Mouse (Mus musculus) MEL (cell line): Measurements from ENCODE around the gene Hs6st3. TPM values are rescaled to one million over a fixed set of nuclear protein-coding genes. Genes with fewer than 3 reads are reported as not detected.

Source experiments
- DNase-seq: peaks from one replicate; pipeline ENCODE4 v3.0.0; 2011; ENCODE audit warnings: low read depth, low spot score
- H3K27ac ChIP-seq: 2 replicates; pipeline ENCODE4 v1.5.1; 2012; ENCODE audit warnings: low read depth, mild to moderate bottlenecking, control low read depth, low read length, moderate library complexity; ENCODE audit not compliant: control insufficient read depth
- H3K27me3 ChIP-seq, 2 experiments: fragments of 150-350 bp in 1 of 2; sonication (generic) in 1 of 2; 2 replicates each; pipeline ENCODE4 v1.6.1; 2012; ENCODE audit warnings: low read length in 2 of 2, mild to moderate bottlenecking in 2 of 2, improper control_type of control experiment in 1 of 2, moderate library complexity in 1 of 2; ENCODE audit not compliant: insufficient read depth in 2 of 2, control insufficient read depth in 1 of 2
- H3K36me3 ChIP-seq, 2 experiments: 2 replicates each; pipeline ENCODE4 v1.6.1; 2012 to 2014; ENCODE audit warnings: low read length in 2 of 2, improper control_type of control experiment in 1 of 2, inconsistent platforms in 1 of 2, mild to moderate bottlenecking in 1 of 2; ENCODE audit not compliant: insufficient read depth in 2 of 2, control insufficient read depth in 1 of 2
- H3K4me1 ChIP-seq, 2 experiments: fragments of 150-350 bp in 1 of 2; sonication (generic) in 1 of 2; 2 replicates each; pipeline ENCODE4 v1.6.1; 2012; ENCODE audit warnings: low read length in 2 of 2, improper control_type of control experiment in 1 of 2, mild to moderate bottlenecking in 1 of 2; ENCODE audit not compliant: insufficient read depth in 2 of 2, control insufficient read depth in 1 of 2
- H3K4me3 ChIP-seq, 2 experiments: fragments of 150-350 bp in 1 of 2; sonication (generic) in 1 of 2; 2 replicates each; pipeline ENCODE4 v1.5.1; 2012; ENCODE audit warnings: low read depth in 2 of 2, low read length in 2 of 2, mild to moderate bottlenecking in 2 of 2, moderate library complexity in 2 of 2, control low read depth in 1 of 2, improper control_type of control experiment in 1 of 2; ENCODE audit not compliant: control insufficient read depth in 1 of 2, insufficient read depth in 1 of 2
- H3K79me2 ChIP-seq: 2 replicates; pipeline ENCODE4 v1.6.1; 2012; ENCODE audit warnings: mild to moderate bottlenecking, low read length, moderate library complexity; ENCODE audit not compliant: control insufficient read depth, poor library complexity, insufficient read depth
- H3K9ac ChIP-seq: 2 replicates; pipeline ENCODE4 v1.6.1; 2012; ENCODE audit warnings: low read depth, mild to moderate bottlenecking, control low read depth, low read length, moderate library complexity; ENCODE audit not compliant: control insufficient read depth, poor library complexity, severe bottlenecking
- H3K9me3 ChIP-seq: fragments of 150-350 bp; sonication (generic); replicated peaks from 2 replicates; pipeline ENCODE4 v1.6.1; 2012; ENCODE audit warnings: mild to moderate bottlenecking, low read length, improper control_type of control experiment, moderate library complexity; ENCODE audit not compliant: insufficient read depth
- BHLHE40 ChIP-seq: IDR thresholded peaks from 2 replicates; pipeline ENCODE4 v1.6.1; 2012; ENCODE audit warnings: low read depth, mild to moderate bottlenecking, inconsistent platforms, low read length, improper control_type of control experiment, borderline replicate concordance
- CHD1 ChIP-seq: IDR thresholded peaks from 2 replicates; pipeline ENCODE4 v1.6.1; 2012; ENCODE audit warnings: low read depth, mild to moderate bottlenecking, inconsistent platforms, low read length, improper control_type of control experiment
- E2F4 ChIP-seq: IDR thresholded peaks from 2 replicates; pipeline ENCODE4 v1.6.1; 2011; ENCODE audit warnings: low read depth, low read length, improper control_type of control experiment, borderline replicate concordance
- GABPA ChIP-seq: IDR thresholded peaks from 2 replicates; pipeline ENCODE4 v1.6.1; 2012; ENCODE audit warnings: low read depth, mild to moderate bottlenecking, inconsistent platforms, low read length, improper control_type of control experiment, moderate library complexity
- HCFC1 ChIP-seq: IDR thresholded peaks from 2 replicates; pipeline ENCODE4 v1.6.1; 2012; ENCODE audit warnings: low read depth, mild to moderate bottlenecking, inconsistent platforms, low read length, improper control_type of control experiment, moderate library complexity
- MAFK ChIP-seq: IDR thresholded peaks from 2 replicates; pipeline ENCODE4 v1.6.1; 2011; ENCODE audit warnings: low read depth, mild to moderate bottlenecking, low read length, improper control_type of control experiment, borderline replicate concordance
- MAX ChIP-seq: IDR thresholded peaks from 2 replicates; pipeline ENCODE4 v1.6.1; 2011; ENCODE audit warnings: low read length, improper control_type of control experiment
- MAZ ChIP-seq: IDR thresholded peaks from 2 replicates; pipeline ENCODE4 v1.6.1; 2012; ENCODE audit warnings: low read depth, mild to moderate bottlenecking, inconsistent platforms, low read length, improper control_type of control experiment
- MYB ChIP-seq: IDR thresholded peaks from 2 replicates; pipeline ENCODE4 v1.6.1; 2011; ENCODE audit warnings: mild to moderate bottlenecking, low read depth, low read length, improper control_type of control experiment
- MYC ChIP-seq: IDR thresholded peaks from 2 replicates; pipeline ENCODE4 v1.6.1; 2011; ENCODE audit warnings: low read depth, mild to moderate bottlenecking, low read length, improper control_type of control experiment, moderate library complexity
- NRF1 ChIP-seq: IDR thresholded peaks from 2 replicates; pipeline ENCODE4 v1.6.1; 2014; ENCODE audit warnings: low read depth, mild to moderate bottlenecking, inconsistent platforms, low read length, improper control_type of control experiment, moderate library complexity; ENCODE audit not compliant: poor library complexity, insufficient read depth, severe bottlenecking
- POLR2A ChIP-seq, 2 experiments: IDR thresholded peaks; 2 replicates each; pipeline ENCODE4 v1.6.1; 2011 to 2012; ENCODE audit warnings: low read length in 2 of 2, mild to moderate bottlenecking in 2 of 2, control low read depth in 1 of 2, improper control_type of control experiment in 1 of 2, low read depth in 1 of 2, moderate library complexity in 1 of 2; ENCODE audit not compliant: control insufficient read depth in 1 of 2, insufficient read depth in 1 of 2, poor library complexity in 1 of 2
- RAD21 ChIP-seq: IDR thresholded peaks from 2 replicates; pipeline ENCODE4 v1.6.1; 2011; ENCODE audit warnings: mild to moderate bottlenecking, low read depth, low read length, improper control_type of control experiment
- RCOR1 ChIP-seq: IDR thresholded peaks from 2 replicates; pipeline ENCODE4 v1.6.1; 2012; ENCODE audit warnings: low read depth, mild to moderate bottlenecking, inconsistent platforms, low read length, improper control_type of control experiment
- TAL1 ChIP-seq: IDR thresholded peaks from 2 replicates; pipeline ENCODE4 v1.6.1; 2012; ENCODE audit warnings: mild to moderate bottlenecking, inconsistent platforms, low read length, moderate library complexity, mixed read lengths
- TCF12 ChIP-seq: IDR thresholded peaks from 2 replicates; pipeline ENCODE4 v1.6.1; 2014; ENCODE audit warnings: low read depth, mild to moderate bottlenecking, inconsistent platforms, low read length, improper control_type of control experiment, moderate library complexity
- UBTF ChIP-seq: IDR thresholded peaks from 2 replicates; pipeline ENCODE4 v1.6.1; 2012; ENCODE audit warnings: low read depth, mild to moderate bottlenecking, inconsistent platforms, low read length, improper control_type of control experiment, moderate library complexity, borderline replicate concordance; ENCODE audit not compliant: insufficient read depth
- USF1 ChIP-seq: IDR thresholded peaks from 2 replicates; pipeline ENCODE4 v1.6.1; 2014; ENCODE audit warnings: low read depth, mild to moderate bottlenecking, inconsistent platforms, low read length, improper control_type of control experiment, moderate library complexity
- USF2 ChIP-seq, 2 experiments: IDR thresholded peaks; 2 replicates each; pipeline ENCODE4 v1.6.1; 2011 to 2012; ENCODE audit warnings: improper control_type of control experiment in 2 of 2, low read length in 2 of 2, borderline replicate concordance in 1 of 2, inconsistent platforms in 1 of 2, low read depth in 1 of 2, mild to moderate bottlenecking in 1 of 2; ENCODE audit not compliant: insufficient read depth in 1 of 2
- ZC3H11A ChIP-seq: IDR thresholded peaks from 2 replicates; pipeline ENCODE4 v1.6.1; 2012; ENCODE audit warnings: low read depth, mild to moderate bottlenecking, inconsistent platforms, low read length, improper control_type of control experiment
- ZKSCAN1 ChIP-seq: IDR thresholded peaks from 2 replicates; pipeline ENCODE4 v1.6.1; 2012; ENCODE audit warnings: low read depth, mild to moderate bottlenecking, inconsistent platforms, low read length, improper control_type of control experiment, moderate library complexity
- ZMIZ1 ChIP-seq: IDR thresholded peaks from 2 replicates; pipeline ENCODE4 v1.6.1; 2012; ENCODE audit warnings: low read depth, mild to moderate bottlenecking, inconsistent platforms, low read length, improper control_type of control experiment, moderate library complexity
- ZNF384 ChIP-seq: IDR thresholded peaks from 2 replicates; pipeline ENCODE4 v1.6.1; 2012; ENCODE audit warnings: low read depth, mild to moderate bottlenecking, inconsistent platforms, low read length, improper control_type of control experiment
- polyA plus RNA-seq, 2 experiments: library from polyadenylated mRNA; stranded (reverse) in 1 of 2; unstranded in 1 of 2; fragments of >175 nt in 1 of 2; fragments of >200 nt in 1 of 2; gene quantifications; 2 replicates each; pipeline versions ENCODE4 v1.2.1 to v1.2.4; 2012; ENCODE audit warnings: low replicate concordance in 2 of 2, low read depth in 1 of 2; ENCODE audit not compliant: insufficient read length in 2 of 2, insufficient read depth in 1 of 2, missing spikeins in 1 of 2
- total RNA-seq: library from RNA; depleted of rRNA; stranded (reverse); fragments of 300-350 nt; gene quantifications from 2 replicates; pipeline ENCODE4 v1.2.3, GENCODE M21; 2012

Hs6st3 gene
- total and polyA plus RNA-seq, 3 experiments: not detected

GRCm38 (mm10) chr14:119800856-119801255 is 662.7 kb downstream of the Hs6st3 start:
- no peak overlapping the region for H3K4me3 ChIP-seq
- TF ChIP-seq MAX (no peak), MAFK (no peak), RAD21 (no peak), E2F4 (no peak), RCOR1 (no peak), USF1 (no peak), MYC (no peak), USF2 (IDR thresholded peaks at IDR 0.05; ENCODE audit: borderline replicate concordance in 1 of 2, insufficient read depth in 1 of 2, low read depth in 1 of 2, low read length in 2 of 2) (no peak), MYB (no peak), UBTF (no peak), GABPA (no peak), ZC3H11A (no peak), ZKSCAN1 (no peak), HCFC1 (no peak), TAL1 (no peak), NRF1 (no peak), TCF12 (no peak), MAZ (no peak), ZNF384 (no peak), BHLHE40 (no peak)
- H3K4me1 ChIP-seq: no peaks in the 10 kb centered on the region
- H3K36me3 ChIP-seq: no peaks in the 10 kb centered on the region
- H3K27me3 ChIP-seq: no peaks in the 10 kb centered on the region
- no peaks in the 10 kb centered on the region for H3K9me3 ChIP-seq
- no peak overlapping the region for H3K27ac ChIP-seq
- no peak for DNase-seq
- H3K9ac ChIP-seq: no peak overlapping the region
- no peaks in the 10 kb centered on the region for H3K79me2 ChIP-seq

DNA sequence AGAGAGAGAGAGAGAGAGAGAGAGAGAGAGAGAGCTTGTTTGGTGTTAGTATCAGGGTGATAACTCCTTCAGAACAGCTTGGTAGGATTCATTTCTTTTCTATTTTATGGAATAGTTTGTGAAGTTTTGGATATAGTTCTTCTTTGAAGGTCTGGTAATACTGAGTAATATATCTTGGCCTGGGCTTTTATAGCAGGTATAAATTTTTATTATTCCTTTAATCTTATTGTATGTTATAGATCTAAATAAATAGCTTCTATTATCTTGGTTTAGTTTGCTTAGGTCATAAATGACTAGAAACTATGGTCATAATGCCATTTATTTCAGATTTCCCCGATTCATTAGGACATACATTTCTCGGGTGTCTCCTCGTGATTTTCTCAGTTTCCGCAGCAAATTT is 675.8 kb downstream of the Hs6st3 start:
- no peak overlapping the region for H3K4me3 ChIP-seq
- H3K27me3 ChIP-seq: no peaks in the 10 kb centered on the region
- H3K9me3 ChIP-seq: no peaks in the 10 kb centered on the region
- TF ChIP-seq CHD1 (no peak), USF2 (IDR thresholded peaks at IDR 0.05; ENCODE audit: borderline replicate concordance in 1 of 2, insufficient read depth in 1 of 2, low read depth in 1 of 2, low read length in 2 of 2) (no peak), RAD21 (no peak), ZMIZ1 (no peak), POLR2A (IDR thresholded peaks at IDR 0.05; ENCODE audit: control insufficient read depth in 1 of 2, insufficient read depth in 1 of 2, low read depth in 1 of 2, low read length in 2 of 2, poor library complexity in 1 of 2) (no peak), MYC (no peak)
- no peaks in the 10 kb centered on the region for H3K79me2 ChIP-seq
- H3K27ac ChIP-seq: no peak overlapping the region
- DNase-seq: no peak
- H3K4me1 ChIP-seq: no peaks in the 10 kb centered on the region
- H3K36me3 ChIP-seq: no peaks in the 10 kb centered on the region
- H3K9ac ChIP-seq: no peak overlapping the region
